8 mouse cellular contexts compared by ENCODE assay signal in genomic region chr15:102331610-102332015, GRCm38 (mm10). TPM values are rescaled to one million over a fixed set of nuclear protein-coding genes. Genes with fewer than 3 reads are reported as not detected.
A peak's percentile ranks its signal among the peaks of the same experiment; 100 is the strongest.
DNase-seq lines count a peak whose midpoint lies in the region; ATAC-seq and TF ChIP-seq lines count a peak whose summit lies in the region.

TSS of gene Myg1 (plus strand) at chr15:102331709.

- peak within 1 kb of the TSS; percentile 74 for H3K27ac ChIP-seq in forebrain, embryonic 15.5 days (replicated peaks)
- peak within 1 kb of the TSS; percentile 78 for H3K27ac ChIP-seq in neural tube, embryonic 15.5 days (replicated peaks)

- peak within 1 kb of the TSS; percentile 85 for H3K4me2 ChIP-seq in forebrain, embryonic 15.5 days (replicated peaks)
- peak within 1 kb of the TSS; percentile 82 for H3K4me2 ChIP-seq in neural tube, embryonic 15.5 days

- peak; percentile 81; the same call in 1 of the 2 replicates for TF ChIP-seq POLR2A in lung, adult 2 months (IDR thresholded peaks at IDR 0.05; ENCODE audit: borderline replicate concordance, extremely low read depth, low read depth, low read length)

- intact Hi-C loops in heart, postnatal 14 days (cut with DNase I): no loop called here

- under 1% methylated on average over 30 of the region's 30 CpGs for WGBS in forebrain, embryonic 15.5 days
- WGBS in lung, adult 2 months: under 1% methylated on average over 30 of the region's 30 CpGs
- WGBS in neural tube, embryonic 15.5 days: under 1% methylated on average over 30 of the region's 30 CpGs

- peak; percentile 88 for ATAC-seq in G1E (ENCODE audit: extremely low read depth, insufficient number of reproducible peaks, low FRiP score, poor library complexity, severe bottlenecking)
- peak; percentile 96 for ATAC-seq in forebrain, embryonic 15.5 days (replicated peaks)
- ATAC-seq in neural tube, embryonic 15.5 days (ENCODE audit: low FRiP score): peak; percentile 94

- TF ChIP-seq CTCF in G1E (IDR thresholded peaks at IDR 0.05; ENCODE audit: low read depth, low read length): no peak
- TF ChIP-seq CTCF in lung, adult 2 months (IDR thresholded peaks at IDR 0.05; ENCODE audit: insufficient read depth, low read length): no peak

- peak within 1 kb of the TSS; percentile 76 for H3K4me3 ChIP-seq in G1E (ENCODE audit: low read depth, low read length)
- peak within 1 kb of the TSS; percentile 93 for H3K4me3 ChIP-seq in forebrain, embryonic 15.5 days
- peak within 1 kb of the TSS; percentile 96 for H3K4me3 ChIP-seq in lung, adult 2 months (replicated peaks; ENCODE audit: extremely low read depth, low read depth, low read length)
- peak within 1 kb of the TSS; percentile 63 for H3K4me3 ChIP-seq in neural tube, embryonic 15.5 days (replicated peaks)

- H3K27me3 ChIP-seq in G1E (ENCODE audit: insufficient read depth, low read length): no peaks in the 10 kb centered on the region
- H3K27me3 ChIP-seq in forebrain, embryonic 15.5 days: no peaks in the 10 kb centered on the region
- no peaks in the 10 kb centered on the region for H3K27me3 ChIP-seq in neural tube, embryonic 15.5 days (replicated peaks)

- H3K4me1 ChIP-seq in G1E (ENCODE audit: insufficient read depth, low read depth, low read length): peaks cover 35% of the 10 kb centered on the region
- peaks cover 29% of the 10 kb centered on the region for H3K4me1 ChIP-seq in forebrain, embryonic 15.5 days
- H3K4me1 ChIP-seq in lung, adult 2 months (ENCODE audit: control insufficient read depth, insufficient read depth, low read length): no peaks in the 10 kb centered on the region; the same call in 1 of the 2 replicates
- H3K4me1 ChIP-seq in neural tube, embryonic 15.5 days: peaks cover 47% of the 10 kb centered on the region

- H3K9ac ChIP-seq in forebrain, embryonic 15.5 days (replicated peaks): peak within 1 kb of the TSS; percentile 78
- peak within 1 kb of the TSS; percentile 68 for H3K9ac ChIP-seq in neural tube, embryonic 15.5 days (replicated peaks)

- H3K9me3 ChIP-seq in G1E (replicated peaks): no peaks in the 10 kb centered on the region
- no peaks in the 10 kb centered on the region for H3K9me3 ChIP-seq in forebrain, embryonic 15.5 days
- no peaks in the 10 kb centered on the region for H3K9me3 ChIP-seq in neural tube, embryonic 15.5 days (replicated peaks)

- DNase-seq in G1E (ENCODE audit: low spot score): peak; percentile 51
- DNase-seq in cerebellum, adult 11-12 months: peak; percentile 79
- DNase-seq in heart, postnatal 14 days: peak; percentile 72 to 85
- DNase-seq in layer of hippocampus, adult 18-20 months (ENCODE audit: low spot score in 2 of 2): peak; percentile 77 to 90
- peak; percentile 76 for DNase-seq in lung, adult 2 months
- peak; percentile 85 for DNase-seq in testis, postnatal 10 days (ENCODE audit: low spot score)

- peaks cover 90% of the 10 kb centered on the region for H3K36me3 ChIP-seq in G1E (replicated peaks)
- peaks cover 53% of the 10 kb centered on the region for H3K36me3 ChIP-seq in forebrain, embryonic 15.5 days
- H3K36me3 ChIP-seq in neural tube, embryonic 15.5 days: peaks cover 62% of the 10 kb centered on the region

RNA-seq across cellular contexts. Expression of gene Myg1, which starts in this region (rescaled TPM):
- 37.5 and 45.9 TPM in 2 replicates for total RNA-seq in G1E (2014; fragmentation: Nextera tagmentation)
- total RNA-seq in G1E (2017): 30.1 and 35.2 TPM in 2 replicates
- polyA plus RNA-seq in G1E (2012): 72.6 and 87.5 TPM in 2 replicates
- 98.2 and 108 TPM in 2 replicates for polyA plus RNA-seq in forebrain, embryonic 15.5 days (2015; fragmentation: Nextera tagmentation; extraction: Ambion mirVana)
- 10 to 100 TPM; 21.0 to 24.3 TPM for total RNA-seq in heart, postnatal 14 days (2021)
- 10 to 100 TPM; 69.4 to 72.5 TPM for total RNA-seq in layer of hippocampus, adult 18-20 months (2021)
- 50.2 and 53.8 TPM in 2 replicates for polyA plus RNA-seq in lung, adult 2 months (2012; rRNA removed)
- polyA plus RNA-seq in neural tube, embryonic 15.5 days (2015; fragmentation: Nextera tagmentation; extraction: Ambion mirVana): 83.7 and 96.4 TPM in 2 replicates

Comparison
In these comparisons a context has a peak if more than half of its experiments do, and no peak if none do; other contexts are left out.
1. Peak in every context shown above with its lines: DNase-seq, ATAC-seq, H3K4me3 ChIP-seq and H3K27ac ChIP-seq.